Mouse (Mus musculus) limb, embryonic 12.5 days (tissue): ENCODE measurements around the gene Ide. TPM values are rescaled to one million over a fixed set of nuclear protein-coding genes. Genes with fewer than 3 reads are reported as not detected.

Source experiments
- ATAC-seq: fragments of 200-750 bp; cut with Nextera tagmentation; 2 replicates; pipeline ENCODE4 v1.8.0; 2017; ENCODE audit warnings: low read depth, moderate TSS enrichment; ENCODE audit not compliant: insufficient number of reproducible peaks, insufficient read depth, low FRiP score, low TSS enrichment
- H3K27ac ChIP-seq: fragments of 300-500 bp; sonication (generic); 2 replicates; pipeline ENCODE4 v1.5.1; 2016; ENCODE audit warnings: mild to moderate bottlenecking, moderate library complexity
- H3K27me3 ChIP-seq: fragments of 300-500 bp; sonication (generic); 2 replicates; pipeline ENCODE4 v1.6.1; 2016; ENCODE audit warnings: mild to moderate bottlenecking, moderate library complexity
- H3K36me3 ChIP-seq: fragments of 300-500 bp; sonication (generic); 2 replicates; pipeline ENCODE4 v1.6.1; 2016; ENCODE audit warnings: mild to moderate bottlenecking, moderate library complexity
- H3K4me1 ChIP-seq: fragments of 300-500 bp; sonication (generic); replicated peaks from 2 replicates; pipeline ENCODE4 v1.6.1; 2016
- H3K4me2 ChIP-seq: fragments of 300-500 bp; sonication (generic); 2 replicates; pipeline ENCODE4 v1.6.1; 2016; ENCODE audit warnings: mild to moderate bottlenecking, moderate library complexity
- H3K4me3 ChIP-seq: fragments of 300-500 bp; sonication (generic); replicated peaks from 2 replicates; pipeline ENCODE4 v1.5.1; 2016; ENCODE audit warnings: mild to moderate bottlenecking
- H3K9ac ChIP-seq: fragments of 300-500 bp; sonication (generic); replicated peaks from 2 replicates; pipeline ENCODE4 v1.6.1; 2016; ENCODE audit warnings: mild to moderate bottlenecking, moderate library complexity
- H3K9me3 ChIP-seq: fragments of 300-500 bp; sonication (generic); 2 replicates; pipeline ENCODE4 v1.6.1; 2016; ENCODE audit warnings: mild to moderate bottlenecking, moderate library complexity
- WGBS: fragments of 180-500 bp; shearing (Covaris S2); methylation state at CpG from one replicate; pipeline ENCODE4 v1.1.7; 2016; 5-methylcytosine and 5-hydroxymethylcytosine counted together
- polyA plus RNA-seq: library from polyadenylated mRNA; unstranded; fragments of >200 nt; fragmentation: Nextera tagmentation; extraction: Ambion mirVana; gene quantifications from 2 replicates; pipeline ENCODE4 v1.2.1, GENCODE M21; 2016

Ide gene
- polyA plus RNA-seq, 1 experiment from 2014 or later: 39.7 TPM

DNA sequence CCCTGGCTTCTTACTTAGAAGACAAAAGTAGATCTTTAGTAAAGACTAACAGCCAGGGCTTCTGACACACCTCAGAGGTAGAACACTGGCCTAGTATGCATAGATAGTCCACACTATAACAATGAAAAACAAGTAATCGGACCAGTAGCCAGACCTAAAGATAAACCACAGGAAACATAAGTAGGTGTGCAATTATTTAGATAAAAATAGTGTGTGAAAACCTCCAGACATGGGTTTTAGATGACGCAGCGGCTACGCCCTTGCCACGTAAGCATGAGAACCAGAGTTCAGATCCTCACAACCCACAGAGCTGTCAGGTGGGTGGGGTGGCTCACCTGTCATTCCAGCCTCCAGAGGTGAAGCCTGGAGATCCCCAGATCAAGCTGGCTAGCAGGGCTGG is 4.3 kb downstream of the Ide start:
- no peak overlapping the region for H3K4me3 ChIP-seq
- H3K9me3 ChIP-seq: no peaks in the 10 kb centered on the region
- peaks cover 4% of the 10 kb centered on the region for H3K36me3 ChIP-seq
- H3K27ac ChIP-seq: no peak overlapping the region
- no peak for ATAC-seq
- H3K4me1 ChIP-seq: no peaks in the 10 kb centered on the region
- H3K4me2 ChIP-seq: no peak overlapping the region
- WGBS: 96% methylated on average over 5 of the region's 5 CpGs
- no peaks in the 10 kb centered on the region for H3K27me3 ChIP-seq
- H3K9ac ChIP-seq: no peak overlapping the region

DNA sequence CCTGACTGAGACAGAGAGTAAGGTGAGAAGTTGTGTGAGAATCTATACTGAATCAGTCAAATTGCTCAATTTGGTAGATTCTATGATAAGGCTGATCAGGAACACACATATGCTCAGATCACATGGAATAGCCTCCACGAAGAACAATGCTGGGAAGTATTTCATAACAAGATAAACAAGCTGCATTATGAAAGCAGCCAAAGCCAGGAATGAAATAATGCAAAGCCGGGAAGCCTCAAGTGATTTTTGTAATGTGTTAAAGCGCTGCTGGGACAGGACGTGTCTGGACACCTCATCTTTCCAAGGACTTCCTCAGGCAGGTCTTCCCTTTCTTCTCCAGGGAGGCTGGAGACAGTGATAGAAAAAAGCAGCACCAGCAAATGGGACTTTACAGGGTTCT is 4.9 kb downstream of the Ide start:
- Histone ChIP-seq H3K27ac (no peak overlapping the region), H3K4me2 (no peak overlapping the region), H3K9me3 (no peaks in the 10 kb centered on the region), H3K9ac (no peak overlapping the region), H3K36me3 (peaks cover 8% of the 10 kb centered on the region), H3K4me1 (no peaks in the 10 kb centered on the region), H3K27me3 (no peaks in the 10 kb centered on the region), H3K4me3 (no peak overlapping the region)
- 87% methylated on average over 4 of the region's 4 CpGs for WGBS
- no peak for ATAC-seq

DNA sequence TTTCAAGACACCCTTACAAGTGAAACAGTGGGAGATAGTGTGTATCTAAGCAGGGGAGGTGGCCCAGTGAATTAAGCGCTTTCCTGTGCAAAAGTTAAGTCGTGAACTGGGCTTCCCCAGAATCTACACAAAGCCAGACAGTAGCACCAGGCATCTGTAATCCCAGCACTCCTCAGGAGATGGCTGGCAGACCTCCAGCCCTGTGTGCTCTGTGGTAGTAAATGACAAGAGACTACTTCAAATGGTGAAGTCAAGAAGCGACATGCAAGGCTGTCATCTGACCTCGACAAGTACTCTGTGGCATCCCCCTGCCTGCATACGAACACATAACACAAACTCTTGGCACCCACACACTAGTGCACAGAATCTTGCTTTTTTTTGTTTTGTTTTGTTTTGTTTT is 10.4 kb downstream of the Ide start:
- Histone ChIP-seq H3K27me3 (no peaks in the 10 kb centered on the region), H3K9me3 (no peaks in the 10 kb centered on the region), H3K4me3 (no peak overlapping the region), H3K27ac (no peak overlapping the region), H3K4me1 (no peaks in the 10 kb centered on the region), H3K4me2 (no peak overlapping the region), H3K9ac (no peak overlapping the region), H3K36me3 (peaks cover 17% of the 10 kb centered on the region)
- no peak for ATAC-seq
- 87% methylated on average over 5 of the region's 5 CpGs for WGBS

DNA sequence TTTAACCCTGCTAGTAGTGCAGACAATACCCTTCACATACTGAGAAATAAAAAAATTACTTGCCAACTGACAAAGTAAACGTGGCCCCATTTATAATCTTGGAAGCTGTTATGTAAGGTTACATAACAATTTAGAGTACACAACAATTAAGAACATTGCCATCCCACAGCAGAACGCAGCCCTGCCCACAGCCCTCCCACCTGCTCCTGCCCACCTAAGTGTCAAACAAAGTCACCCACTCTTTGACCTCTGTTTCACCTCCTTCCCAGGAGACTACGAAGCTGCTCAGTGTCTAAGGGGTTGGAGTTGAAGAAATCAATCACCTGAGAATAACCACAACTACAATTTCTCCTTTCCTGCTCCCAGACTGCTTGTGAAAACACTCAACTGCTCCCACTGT is 14.1 kb downstream of the Ide start:
- H3K4me3 ChIP-seq: no peak overlapping the region
- peaks cover 16% of the 10 kb centered on the region for H3K36me3 ChIP-seq
- H3K4me1 ChIP-seq: no peaks in the 10 kb centered on the region
- ATAC-seq: no peak
- 69% methylated on average over 3 of the region's 3 CpGs for whole genome bisulfite sequencing
- H3K9me3 ChIP-seq: no peaks in the 10 kb centered on the region
- H3K4me2 ChIP-seq: no peak overlapping the region
- no peak overlapping the region for H3K27ac ChIP-seq
- H3K27me3 ChIP-seq: no peaks in the 10 kb centered on the region
- H3K9ac ChIP-seq: no peak overlapping the region

DNA sequence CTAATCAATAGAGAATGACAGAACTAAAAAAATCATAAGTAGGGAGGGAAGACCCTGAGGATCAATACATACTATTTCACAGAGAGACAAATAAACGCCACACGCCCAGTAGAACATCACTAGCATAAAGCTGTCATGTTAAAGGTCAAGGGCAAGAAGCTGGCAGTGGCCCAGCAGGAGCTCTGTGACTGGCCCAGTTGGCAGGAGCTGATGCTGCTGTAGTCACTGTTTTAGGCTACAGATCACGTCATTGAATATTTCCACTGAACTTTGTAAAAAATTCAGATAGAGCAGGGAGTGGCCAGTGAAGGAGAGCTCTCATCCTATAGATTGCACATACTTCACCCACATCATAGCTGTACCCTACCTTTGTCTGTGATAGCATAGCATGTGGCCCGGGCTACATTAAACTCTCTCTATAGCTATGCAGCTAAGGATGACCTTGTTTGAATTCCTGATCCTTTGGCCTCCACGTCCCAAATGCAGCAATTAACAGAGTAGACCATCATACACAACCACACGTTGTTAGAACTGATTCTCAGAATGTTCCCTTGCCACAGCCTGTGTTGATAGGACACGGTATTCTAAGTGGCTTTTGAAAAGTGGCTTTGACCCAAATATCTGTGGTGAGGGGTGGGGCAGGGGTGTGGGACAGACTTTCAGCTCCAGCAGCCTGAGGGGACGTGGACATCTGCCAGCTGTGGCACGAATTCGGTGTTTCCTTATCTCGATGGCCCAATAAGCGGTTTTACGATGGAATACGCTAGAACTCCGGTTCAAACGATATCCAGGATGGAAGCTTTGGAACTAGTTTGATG is 16.6 kb downstream of the Ide start:
- H3K36me3 ChIP-seq: peaks cover 17% of the 10 kb centered on the region
- WGBS: 87% methylated on average over 16 of the region's 16 CpGs
- no peaks in the 10 kb centered on the region for H3K27me3 ChIP-seq
- no peaks in the 10 kb centered on the region for H3K4me1 ChIP-seq
- no peak overlapping the region for H3K27ac ChIP-seq
- no peak overlapping the region for H3K4me2 ChIP-seq
- ATAC-seq: no peak
- no peak overlapping the region for H3K4me3 ChIP-seq
- H3K9ac ChIP-seq: no peak overlapping the region
- no peaks in the 10 kb centered on the region for H3K9me3 ChIP-seq

DNA sequence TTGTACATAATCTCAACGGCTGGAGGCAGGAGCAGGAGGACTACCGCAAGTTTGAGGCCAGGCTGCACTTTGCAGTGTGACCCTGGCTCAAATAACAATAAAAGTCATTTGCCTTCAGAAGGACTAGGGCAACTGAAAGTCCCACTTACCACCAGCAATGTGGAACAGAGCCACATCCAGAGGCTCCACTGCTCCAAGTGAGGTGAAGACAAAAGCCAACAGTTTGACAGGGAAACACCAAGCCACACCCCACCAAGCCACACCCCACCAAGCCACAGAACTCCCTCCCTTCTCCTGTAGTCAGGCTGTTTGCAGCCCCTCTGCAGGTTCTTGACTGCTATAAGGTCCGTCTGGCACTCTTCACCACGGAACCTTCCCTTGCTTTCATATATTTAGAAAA is 20.3 kb downstream of the Ide start:
- no peaks in the 10 kb centered on the region for H3K27me3 ChIP-seq
- no peak for ATAC-seq
- H3K4me2 ChIP-seq: no peak overlapping the region
- 78% methylated on average over 4 of the region's 4 CpGs for WGBS
- peaks cover 13% of the 10 kb centered on the region; the same call in 1 of the 2 replicates for H3K36me3 ChIP-seq
- H3K27ac ChIP-seq: no peak overlapping the region
- no peaks in the 10 kb centered on the region for H3K4me1 ChIP-seq
- H3K9me3 ChIP-seq: no peaks in the 10 kb centered on the region
- no peak overlapping the region for H3K4me3 ChIP-seq
- no peak overlapping the region for H3K9ac ChIP-seq

DNA sequence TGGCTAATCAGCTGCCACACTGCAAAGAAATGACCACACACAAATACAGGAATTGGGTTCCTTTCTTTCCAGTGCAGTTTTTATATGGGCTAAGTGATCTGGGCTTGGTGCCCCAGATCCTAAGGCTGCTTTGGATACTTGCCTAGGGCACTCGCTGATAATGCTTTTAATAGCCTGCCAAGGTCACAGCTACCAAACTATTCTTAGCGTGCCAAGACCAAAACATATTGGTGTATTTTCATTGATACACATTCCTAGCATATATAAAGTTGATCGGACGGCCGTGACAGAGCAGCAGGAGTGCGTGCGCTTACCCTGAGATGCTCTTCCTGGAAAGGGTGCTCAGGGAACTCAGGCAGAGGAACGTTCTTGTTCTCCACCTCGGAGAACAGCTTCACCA is 22.6 kb downstream of the Ide start:
- Histone ChIP-seq H3K4me3 (no peak overlapping the region), H3K4me2 (no peak overlapping the region), H3K4me1 (no peaks in the 10 kb centered on the region), H3K27me3 (no peaks in the 10 kb centered on the region), H3K27ac (no peak overlapping the region), H3K9me3 (no peaks in the 10 kb centered on the region), H3K36me3 (peaks cover 21% of the 10 kb centered on the region; the same call in 1 of the 2 replicates), H3K9ac (no peak overlapping the region)
- 90% methylated on average over 9 of the region's 9 CpGs for WGBS
- ATAC-seq: no peak

DNA sequence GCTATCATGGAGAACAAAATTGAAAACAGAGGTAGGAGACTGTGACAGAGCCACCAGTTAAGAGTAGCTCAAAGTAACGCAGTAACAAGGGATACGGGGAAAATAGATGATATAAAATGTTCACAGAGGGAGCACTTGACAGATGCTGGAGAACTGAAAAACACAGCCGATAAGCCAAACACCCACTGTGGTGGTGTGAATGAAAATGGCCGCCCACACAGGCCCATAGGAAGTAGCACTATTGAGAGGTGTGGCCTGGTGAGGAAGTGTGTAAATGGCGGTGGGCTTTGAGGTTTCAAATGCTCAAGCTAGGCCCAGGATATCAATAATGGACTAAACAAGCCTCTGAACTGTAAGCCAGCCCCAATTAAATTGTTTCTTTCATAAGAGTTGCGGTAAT is 26.2 kb downstream of the Ide start:
- Histone ChIP-seq H3K4me1 (no peaks in the 10 kb centered on the region), H3K27ac (no peak overlapping the region), H3K27me3 (no peaks in the 10 kb centered on the region), H3K9ac (no peak overlapping the region), H3K36me3 (peaks cover 14% of the 10 kb centered on the region; the same call in 1 of the 2 replicates), H3K9me3 (no peaks in the 10 kb centered on the region), H3K4me2 (no peak overlapping the region), H3K4me3 (no peak overlapping the region)
- ATAC-seq: no peak
- WGBS: 84% methylated on average over 6 of the region's 6 CpGs

DNA sequence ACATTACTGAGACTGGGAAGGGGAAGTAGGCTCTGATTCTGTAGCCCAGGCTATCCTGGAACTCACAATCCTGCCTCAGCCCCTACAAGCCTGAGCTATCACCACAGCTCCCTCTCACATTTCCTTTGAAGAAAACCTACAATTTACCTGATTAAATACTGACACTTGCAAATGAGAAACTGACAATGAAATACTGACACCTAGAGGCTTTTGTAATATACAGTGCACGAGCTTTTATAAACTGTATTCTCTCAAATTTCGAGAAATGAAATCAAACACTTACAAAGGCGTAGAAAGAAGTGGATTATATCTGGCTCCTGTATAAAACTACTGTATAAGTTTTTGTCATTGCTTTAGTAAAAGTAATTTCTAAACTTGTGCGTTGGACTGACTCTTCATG is 27.5 kb downstream of the Ide start:
- WGBS: 85% methylated on average over 4 of the region's 4 CpGs

DNA sequence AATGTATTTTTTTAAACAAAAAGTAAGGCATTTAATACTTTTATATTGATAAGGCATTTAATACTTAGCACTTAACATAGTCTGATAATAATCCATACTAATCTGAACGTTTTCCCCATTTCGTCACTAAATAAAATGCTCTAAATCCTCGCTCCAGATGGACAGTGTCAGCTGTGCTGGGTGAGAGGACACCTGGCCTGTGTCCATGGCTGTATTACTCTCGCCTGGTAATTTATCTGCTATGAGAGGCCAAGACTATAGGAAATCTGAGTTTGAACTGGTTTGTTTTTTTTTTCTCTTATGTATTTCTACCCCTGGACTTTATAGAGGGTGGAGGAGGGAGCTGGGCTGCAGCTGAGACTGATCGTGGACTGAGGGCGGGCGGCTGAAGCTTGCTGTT is 28.7 kb downstream of the Ide start:
- Histone ChIP-seq H3K36me3 (peaks cover 8% of the 10 kb centered on the region; the same call in 1 of the 2 replicates), H3K27ac (no peak overlapping the region), H3K4me3 (no peak overlapping the region), H3K9me3 (no peaks in the 10 kb centered on the region), H3K27me3 (no peaks in the 10 kb centered on the region), H3K9ac (no peak overlapping the region), H3K4me2 (no peak overlapping the region), H3K4me1 (no peaks in the 10 kb centered on the region)
- no peak for ATAC-seq
- 80% methylated on average over 7 of the region's 7 CpGs for WGBS

More for the DNA sequence above, 27.5 kb downstream of the Ide start:
- Histone ChIP-seq H3K27me3 (no peaks in the 10 kb centered on the region), H3K4me3 (no peak overlapping the region), H3K9me3 (no peaks in the 10 kb centered on the region), H3K27ac (no peak overlapping the region), H3K4me2 (no peak overlapping the region), H3K4me1 (no peaks in the 10 kb centered on the region), H3K36me3 (peaks cover 11% of the 10 kb centered on the region; the same call in 1 of the 2 replicates), H3K9ac (no peak overlapping the region)
- ATAC-seq: no peak

DNA sequence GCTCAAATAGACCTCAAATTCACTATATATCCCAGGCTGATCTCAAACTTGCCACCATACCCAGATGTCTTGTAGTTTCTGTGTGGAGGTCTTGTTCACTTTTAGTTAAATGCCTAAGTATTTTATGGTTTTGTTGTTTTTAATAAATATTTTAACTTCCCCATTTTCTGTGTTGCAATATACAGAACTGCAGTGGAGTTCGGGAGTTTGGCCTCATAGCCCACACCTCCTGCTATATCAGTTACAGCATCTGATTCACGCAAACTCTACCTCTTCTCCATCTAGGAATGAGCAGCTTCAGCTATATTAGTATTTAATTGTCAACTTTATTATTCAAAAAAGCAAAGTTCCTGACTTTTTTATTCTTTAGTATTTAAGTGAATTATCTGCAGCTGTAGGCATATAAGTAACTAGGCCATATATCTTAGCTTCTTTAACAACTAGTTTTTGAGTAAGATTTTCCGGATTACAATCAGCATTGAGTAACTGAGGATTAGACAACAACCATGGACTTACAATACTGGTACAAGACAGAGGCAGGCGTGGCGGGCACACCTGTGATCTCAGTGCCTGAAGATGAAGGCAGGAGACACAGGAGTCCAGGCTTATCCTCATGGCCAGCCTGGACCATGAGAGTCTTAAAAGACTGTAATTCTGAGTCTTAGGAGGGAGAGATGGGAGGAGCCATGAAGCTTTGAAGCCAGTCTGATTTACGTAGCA is 29.7 kb downstream of the Ide start:
- ATAC-seq: no peak
- H3K27ac ChIP-seq: no peak overlapping the region
- no peaks in the 10 kb centered on the region for H3K4me1 ChIP-seq
- peaks cover 14% of the 10 kb centered on the region; the same call in 1 of the 2 replicates for H3K36me3 ChIP-seq
- H3K4me3 ChIP-seq: no peak overlapping the region
- no peak overlapping the region for H3K9ac ChIP-seq
- no peaks in the 10 kb centered on the region for H3K27me3 ChIP-seq
- 74% methylated on average over 6 of the region's 6 CpGs for WGBS
- no peak overlapping the region for H3K4me2 ChIP-seq
- H3K9me3 ChIP-seq: no peaks in the 10 kb centered on the region
